In genomic region chr11:89021687-89022086, GRCm38 (mm10) we compare ENCODE assay signal across 27 mouse cellular contexts. TPM values are rescaled to one million over a fixed set of nuclear protein-coding genes. Genes with fewer than 3 reads are reported as not detected.
DNase-seq lines count a peak whose midpoint lies in the region; ATAC-seq and TF ChIP-seq lines count a peak whose summit lies in the region.
"Had no signal": no experiment of that assay in that cellular context is flagged by ENCODE, and none has a peak within 500 bp of the region (broad histone marks: within the 10 kb centered on the region; RNA-seq: fewer than 3 reads in every experiment).

No protein-coding gene starts in this region.

- no peak overlapping the region for H3K9ac ChIP-seq in liver, adult 2 months (ENCODE audit: low read depth, low read length)
- no peak overlapping the region for H3K9ac ChIP-seq in MEL (ENCODE audit: control insufficient read depth, low read depth, low read length, poor library complexity, severe bottlenecking)
- no peak overlapping the region for H3K9ac ChIP-seq in intestine, embryonic 15.5 days
- H3K9ac ChIP-seq: stomach, embryonic 15.5 days had no signal

- no peak for TF ChIP-seq POLR2A in liver, adult 2 months (IDR thresholded peaks at IDR 0.05; ENCODE audit: extremely low read depth, insufficient read depth, low read length)
- TF ChIP-seq POLR2A in MEL (IDR thresholded peaks at IDR 0.05; ENCODE audit: control insufficient read depth in 1 of 2, insufficient read depth in 1 of 2, low read depth in 1 of 2, low read length in 2 of 2, poor library complexity in 1 of 2) = no peak
- TF ChIP-seq POLR2A in small intestine, adult 2 months (IDR thresholded peaks at IDR 0.05; ENCODE audit: low read depth, low read length) = no peak

- 38% methylated on average over 7 of the region's 7 CpGs for WGBS in liver, adult 2 months
- WGBS in intestine, embryonic 15.5 days = 65% methylated on average over 7 of the region's 7 CpGs
- WGBS in small intestine, adult 2 months = 26% methylated on average over 7 of the region's 7 CpGs
- WGBS in hindbrain, embryonic 10.5 days = 80% methylated on average over 7 of the region's 7 CpGs

- no peak overlapping the region for H3K4me2 ChIP-seq in intestine, embryonic 15.5 days (replicated peaks)
- H3K4me2 ChIP-seq: stomach, embryonic 15.5 days had no signal

- H3K4me1 ChIP-seq in liver, adult 2 months (ENCODE audit: control insufficient read depth, insufficient read depth, low read length) = peaks cover 14% of the 10 kb centered on the region
- H3K4me1 ChIP-seq in MEL (ENCODE audit: control insufficient read depth in 1 of 2, insufficient read depth in 2 of 2, low read length in 2 of 2) = peaks cover 10 to 43% of the 10 kb centered on the region in 2 experiments; a peak in 3 of 4 replicates
- peaks cover 29% of the 10 kb centered on the region for H3K4me1 ChIP-seq in intestine, embryonic 15.5 days (replicated peaks)
- peaks cover 21% of the 10 kb centered on the region for H3K4me1 ChIP-seq in small intestine, adult 2 months (ENCODE audit: control insufficient read depth, insufficient read depth, insufficient read length, low read length)
- H3K4me1 ChIP-seq in hindbrain, embryonic 10.5 days (replicated peaks) = peaks cover 17% of the 10 kb centered on the region

- no peaks in the 10 kb centered on the region for H3K9me3 ChIP-seq in MEL (replicated peaks; ENCODE audit: insufficient read depth, low read length)
- H3K9me3 ChIP-seq in intestine, embryonic 15.5 days = no peaks in the 10 kb centered on the region
- no peaks in the 10 kb centered on the region for H3K9me3 ChIP-seq in hindbrain, embryonic 10.5 days
- H3K9me3 ChIP-seq: stomach, embryonic 15.5 days had no signal

- no peaks in the 10 kb centered on the region for H3K27me3 ChIP-seq in liver, adult 2 months (ENCODE audit: control insufficient read depth, insufficient read depth, low read length)
- no peaks in the 10 kb centered on the region for H3K27me3 ChIP-seq in MEL (ENCODE audit: control insufficient read depth in 1 of 2, insufficient read depth in 2 of 2, low read length in 2 of 2)
- H3K27me3 ChIP-seq in intestine, embryonic 15.5 days (replicated peaks) = no peaks in the 10 kb centered on the region
- H3K27me3 ChIP-seq in small intestine, adult 2 months (ENCODE audit: control insufficient read depth, insufficient read depth, low read length) = no peaks in the 10 kb centered on the region
- H3K27me3 ChIP-seq in hindbrain, embryonic 10.5 days (ENCODE audit: insufficient read depth, poor library complexity, severe bottlenecking) = no peaks in the 10 kb centered on the region
- H3K27me3 ChIP-seq: Patski; stomach, embryonic 15.5 days had no signal

- H3K36me3 ChIP-seq in liver, adult 2 months (ENCODE audit: control insufficient read depth, insufficient read depth, low read length) = peaks cover 24% of the 10 kb centered on the region
- peaks cover 0 to 40% of the 10 kb centered on the region in 2 experiments; a peak in 2 of 4 replicates for H3K36me3 ChIP-seq in MEL (ENCODE audit: control insufficient read depth in 1 of 2, insufficient read depth in 2 of 2, low read length in 2 of 2)
- no peaks in the 10 kb centered on the region for H3K36me3 ChIP-seq in intestine, embryonic 15.5 days
- peaks cover 31% of the 10 kb centered on the region for H3K36me3 ChIP-seq in small intestine, adult 2 months (ENCODE audit: control insufficient read depth, insufficient read depth, low read length)
- H3K36me3 ChIP-seq in hindbrain, embryonic 10.5 days = no peaks in the 10 kb centered on the region

- no peaks in the 10 kb centered on the region for H3K79me2 ChIP-seq in liver, adult 2 months (ENCODE audit: control insufficient read depth, insufficient read depth, low read length)
- no peaks in the 10 kb centered on the region for H3K79me2 ChIP-seq in MEL (ENCODE audit: control insufficient read depth, insufficient read depth, low read length, poor library complexity)

- no peak for ATAC-seq in intestine, embryonic 15.5 days
- ATAC-seq: forebrain, embryonic 16.5 days; hindbrain, embryonic 16.5 days; Patski had no signal

- no peak for TF ChIP-seq RAD21 in MEL (IDR thresholded peaks at IDR 0.05; ENCODE audit: low read depth, low read length)

- H3K27ac ChIP-seq in liver, adult 2 months (replicated peaks; ENCODE audit: insufficient read depth, low read depth, low read length) = peak overlapping the region; percentile 5; the same call in 1 of the 2 replicates
- H3K27ac ChIP-seq in MEL (ENCODE audit: control insufficient read depth, low read depth, low read length) = no peak overlapping the region
- H3K27ac ChIP-seq in intestine, embryonic 15.5 days = peak overlapping the region; percentile 79
- H3K27ac ChIP-seq in small intestine, adult 2 months (ENCODE audit: insufficient read depth, low read depth, low read length) = peak overlapping the region; percentile 71
- H3K27ac ChIP-seq in hindbrain, embryonic 10.5 days = no peak overlapping the region

- H3K4me3 ChIP-seq in liver, adult 2 months (ENCODE audit: insufficient read depth, low read depth, low read length) = no peak overlapping the region
- H3K4me3 ChIP-seq in MEL (ENCODE audit: control insufficient read depth in 1 of 2, insufficient read depth in 1 of 2, low read depth in 2 of 2, low read length in 2 of 2) = no peak overlapping the region
- no peak overlapping the region for H3K4me3 ChIP-seq in intestine, embryonic 15.5 days (replicated peaks)
- no peak overlapping the region for H3K4me3 ChIP-seq in small intestine, adult 2 months (ENCODE audit: low read depth, low read length)
- H3K4me3 ChIP-seq in hindbrain, embryonic 10.5 days = no peak overlapping the region
- H3K4me3 ChIP-seq: erythroblast, embryonic 14.5 days; stomach, embryonic 15.5 days had no signal

- no peak for DNase-seq in liver, adult 2 months (ENCODE audit: extremely low read depth, low read depth, low spot score)
- DNase-seq in liver (no peak), MEL (ENCODE audit: low read depth, low spot score) (peak; percentile 29)
- no peak for DNase-seq in urinary bladder, postnatal 4 days (ENCODE audit: low spot score in 2 of 2)
- DNase-seq in hindbrain, embryonic 10.5 days (ENCODE audit: low spot score) = no peak
- DNase-seq: cerebellum, adult 2 months; heart, postnatal 10 days; kidney, postnatal 4 days; midbrain, embryonic 14.5 days; thymus, postnatal 36 days had no signal

- TF ChIP-seq CTCF in liver, adult 2 months (IDR thresholded peaks at IDR 0.05; ENCODE audit: low read depth, low read length) = no peak
- no peak for TF ChIP-seq CTCF in MEL (IDR thresholded peaks at IDR 0.05 in 2 of 3, conservative IDR thresholded peaks at IDR 0.05 in 1 of 3; ENCODE audit: control insufficient read depth in 1 of 3, insufficient read depth in 1 of 3, low read depth in 2 of 3, low read length in 3 of 3, poor library complexity in 1 of 3, severe bottlenecking in 1 of 3)
- no peak for TF ChIP-seq CTCF in small intestine, adult 2 months (IDR thresholded peaks at IDR 0.05; ENCODE audit: extremely low read depth, insufficient read length, insufficient replicate concordance, low read depth, low read length)

- TF ChIP-seq EP300 in MEL (IDR thresholded peaks at IDR 0.05; ENCODE audit: low read depth in 1 of 2, low read length in 2 of 2) = no peak

RNA-seq across cellular contexts. Expression of gene Trim25, which starts 22.5 kb away (rescaled TPM):
- total RNA-seq in liver, adult 2 months (2014; rRNA removed) = 16.2 and 24.1 TPM in 2 replicates
- polyA plus RNA-seq in liver, adult 2 months (2012; rRNA removed) = 29.3 and 32.1 TPM in 2 replicates
- 21.5 and 22.2 TPM in 2 replicates for total RNA-seq in MEL (2012; rRNA removed)
- polyA plus RNA-seq in MEL (2012; ENCODE audit: insufficient read depth in 1 of 2, insufficient read length in 2 of 2, low read depth in 1 of 2, low replicate concordance in 2 of 2, missing spikeins in 1 of 2) = 10 to 100 TPM in 1 of 2 experiments, not detected in 1; 43.0 TPM
- polyA plus RNA-seq in intestine, embryonic 15.5 days (2015; fragmentation: Nextera tagmentation; extraction: Ambion mirVana) = 27.8 and 29.0 TPM in 2 replicates
- 57.2 and 129 TPM in 2 replicates for polyA plus RNA-seq in small intestine, adult 2 months (2012; rRNA removed)
- 3.0 and 3.5 TPM in 2 replicates for polyA plus RNA-seq in hindbrain, embryonic 10.5 days (2016; fragmentation: Nextera tagmentation; extraction: Ambion mirVana)

RNA-seq across cellular contexts. Expression of gene Dgke, which starts 45.0 kb away (rescaled TPM):
- 0.74 and 1.1 TPM in 2 replicates for total RNA-seq in liver, adult 2 months (2014; rRNA removed)
- polyA plus RNA-seq in liver, adult 2 months (2012; rRNA removed) = 0.49 and 0.69 TPM in 2 replicates
- total RNA-seq in MEL (2012; rRNA removed) = 4.7 and 5.2 TPM in 2 replicates
- 1 to 10 TPM in 1 of 2 experiments, not detected in 1; 6.4 TPM for polyA plus RNA-seq in MEL (2012; ENCODE audit: insufficient read depth in 1 of 2, insufficient read length in 2 of 2, low read depth in 1 of 2, low replicate concordance in 2 of 2, missing spikeins in 1 of 2)
- 3.2 TPM in 2 replicates for polyA plus RNA-seq in intestine, embryonic 15.5 days (2015; fragmentation: Nextera tagmentation; extraction: Ambion mirVana)
- polyA plus RNA-seq in small intestine, adult 2 months (2012; rRNA removed) = 2.1 and 3.2 TPM in 2 replicates
- polyA plus RNA-seq in hindbrain, embryonic 10.5 days (2016; fragmentation: Nextera tagmentation; extraction: Ambion mirVana) = 4.6 and 6.1 TPM in 2 replicates
- polyA plus RNA-seq: erythroblast, embryonic 14.5 days had no signal

RNA-seq across cellular contexts. Expression of gene Coil, which starts 51.6 kb away (rescaled TPM):
- total RNA-seq in liver, adult 2 months (2014; rRNA removed) = 2.6 and 2.7 TPM in 2 replicates
- polyA plus RNA-seq in liver, adult 2 months (2012; rRNA removed) = 1.6 and 2.7 TPM in 2 replicates
- 32.6 and 32.9 TPM in 2 replicates for total RNA-seq in MEL (2012; rRNA removed)
- polyA plus RNA-seq in MEL (2012; ENCODE audit: insufficient read depth in 1 of 2, insufficient read length in 2 of 2, low read depth in 1 of 2, low replicate concordance in 2 of 2, missing spikeins in 1 of 2) = 10 to 100 TPM in 1 of 2 experiments, not detected in 1; 24.4 TPM
- 12.4 and 13.9 TPM in 2 replicates for polyA plus RNA-seq in intestine, embryonic 15.5 days (2015; fragmentation: Nextera tagmentation; extraction: Ambion mirVana)
- polyA plus RNA-seq in small intestine, adult 2 months (2012; rRNA removed) = 1.1 and 1.4 TPM in 2 replicates
- 25.7 and 25.9 TPM in 2 replicates for polyA plus RNA-seq in hindbrain, embryonic 10.5 days (2016; fragmentation: Nextera tagmentation; extraction: Ambion mirVana)

RNA-seq across cellular contexts. Expression of gene Gm525, which starts 52.0 kb away (rescaled TPM):
- not detected in 2 replicates for total RNA-seq in liver, adult 2 months (2014; rRNA removed)
- not detected in 2 replicates for polyA plus RNA-seq in liver, adult 2 months (2012; rRNA removed)
- not detected in 2 replicates for total RNA-seq in MEL (2012; rRNA removed)
- polyA plus RNA-seq in MEL (2012; ENCODE audit: insufficient read depth in 1 of 2, insufficient read length in 2 of 2, low read depth in 1 of 2, low replicate concordance in 2 of 2, missing spikeins in 1 of 2) = not detected
- polyA plus RNA-seq in intestine, embryonic 15.5 days (2015; fragmentation: Nextera tagmentation; extraction: Ambion mirVana) = 1.1 and 1.8 TPM in 2 replicates
- polyA plus RNA-seq in small intestine, adult 2 months (2012; rRNA removed) = not detected in 2 replicates
- not detected in 2 replicates for polyA plus RNA-seq in hindbrain, embryonic 10.5 days (2016; fragmentation: Nextera tagmentation; extraction: Ambion mirVana)
- total RNA-seq: common myeloid progenitor, adult 5-6 weeks; gastrocnemius, adult 8-10 months; heart, postnatal 10 days; layer of hippocampus, postnatal 10 days; left cerebral cortex, postnatal 10 days had no signal
- polyA plus RNA-seq: activated CD4-positive, CD25-positive, alpha-beta regulatory T cell, adult 4 months; embryonic facial prominence, embryonic 11.5 days; erythroblast, embryonic 14.5 days; forebrain, embryonic 16.5 days; hindbrain, embryonic 16.5 days; kidney, embryonic 14.5 days; midbrain, embryonic 14.5 days; Patski; spleen, adult 2 months had no signal

RNA-seq across cellular contexts. Expression of gene Elobl, which starts 55.0 kb away (rescaled TPM):
- total RNA-seq in liver, adult 2 months (2014; rRNA removed) = not detected in 2 replicates
- polyA plus RNA-seq in liver, adult 2 months (2012; rRNA removed) = 1.2 TPM in 1 of 2 replicates, not detected in the other
- 0.58 and 0.92 TPM in 2 replicates for total RNA-seq in MEL (2012; rRNA removed)
- polyA plus RNA-seq in MEL (2012; ENCODE audit: insufficient read depth in 1 of 2, insufficient read length in 2 of 2, low read depth in 1 of 2, low replicate concordance in 2 of 2, missing spikeins in 1 of 2) = under 1 TPM in 1 of 2 experiments, not detected in 1; 0.72 TPM
- polyA plus RNA-seq in intestine, embryonic 15.5 days (2015; fragmentation: Nextera tagmentation; extraction: Ambion mirVana) = not detected in 2 replicates
- 0.37 TPM in 1 of 2 replicates, not detected in the other for polyA plus RNA-seq in small intestine, adult 2 months (2012; rRNA removed)
- not detected in 2 replicates for polyA plus RNA-seq in hindbrain, embryonic 10.5 days (2016; fragmentation: Nextera tagmentation; extraction: Ambion mirVana)
- total RNA-seq: common myeloid progenitor, adult 5-6 weeks; gastrocnemius, adult 8-10 months; heart, postnatal 10 days; layer of hippocampus, postnatal 10 days; left cerebral cortex, postnatal 10 days had no signal
- polyA plus RNA-seq: activated CD4-positive, CD25-positive, alpha-beta regulatory T cell, adult 4 months; cerebellum, adult 2 months; embryonic facial prominence, embryonic 11.5 days; erythroblast, embryonic 14.5 days; forebrain, embryonic 16.5 days; hindbrain, embryonic 16.5 days; kidney, embryonic 14.5 days; limb, embryonic 14.5 days; lung, embryonic 16.5 days; midbrain, embryonic 14.5 days; stomach, embryonic 15.5 days had no signal

Comparison
In these comparisons a context has a peak if more than half of its experiments do, and no peak if none do; other contexts are left out.
1. H3K27ac ChIP-seq: peak in liver, adult 2 months (single experiment), intestine, embryonic 15.5 days (single experiment) and small intestine, adult 2 months (single experiment); none in MEL (single experiment) and hindbrain, embryonic 10.5 days (single experiment).